Mouse (Mus musculus) stomach, postnatal 0 days (tissue): ENCODE data around the gene Sdc3. TPM values are rescaled to one million over a fixed set of nuclear protein-coding genes. Genes with fewer than 3 reads are reported as not detected.

ENCODE experiments used
- ATAC-seq: fragments of 200-750 bp; cut with Nextera tagmentation; 2 replicates; pipeline ENCODE4 v1.8.0; 2017; ENCODE audit not compliant: low FRiP score, low TSS enrichment
- DNase-seq: peaks from one replicate; pipeline ENCODE4 v3.0.0-alpha.2; 2016; ENCODE audit warnings: low spot score
- H3K27ac ChIP-seq: fragments of 300-500 bp; sonication (generic); replicated peaks from 2 replicates; pipeline ENCODE4 v1.5.1; 2014; ENCODE audit warnings: mild to moderate bottlenecking, control low read depth
- H3K27me3 ChIP-seq: fragments of 300-500 bp; sonication (generic); 2 replicates; pipeline ENCODE4 v1.6.1; 2014; ENCODE audit warnings: low read length; ENCODE audit not compliant: control insufficient read depth, insufficient read depth
- H3K36me3 ChIP-seq: fragments of 300-500 bp; sonication (generic); 2 replicates; pipeline ENCODE4 v1.6.1; 2014; ENCODE audit warnings: low read length, mixed read lengths; ENCODE audit not compliant: control insufficient read depth, insufficient read depth
- H3K4me1 ChIP-seq: fragments of 300-500 bp; sonication (generic); replicated peaks from 2 replicates; pipeline ENCODE4 v1.6.1; 2014; ENCODE audit warnings: antibody characterized with exemption; ENCODE audit not compliant: control insufficient read depth, insufficient read depth
- H3K4me2 ChIP-seq: fragments of 300-500 bp; sonication (generic); replicated peaks from 2 replicates; pipeline ENCODE4 v1.6.1; 2014; ENCODE audit warnings: low read depth, mild to moderate bottlenecking, control low read depth, moderate library complexity
- H3K4me3 ChIP-seq: fragments of 300-500 bp; sonication (generic); 2 replicates; pipeline ENCODE4 v1.5.1; 2014; ENCODE audit warnings: low read depth, low read length, control low read depth
- H3K9ac ChIP-seq: fragments of 300-500 bp; sonication (generic); 2 replicates; pipeline ENCODE4 v1.6.1; 2014; ENCODE audit warnings: mild to moderate bottlenecking, low read length, control low read depth, mixed read lengths
- H3K9me3 ChIP-seq: fragments of 300-500 bp; sonication (generic); 2 replicates; pipeline ENCODE4 v1.6.1; 2016; ENCODE audit warnings: low read length; ENCODE audit not compliant: control insufficient read depth
- CTCF ChIP-seq: IDR thresholded peaks from 2 replicates; pipeline ENCODE4 v1.5.1; 2016; ENCODE audit warnings: antibody characterized with exemption, low read depth, mild to moderate bottlenecking, moderate library complexity
- EP300 ChIP-seq: optimal IDR thresholded peaks from 2 replicates; pipeline ENCODE3; 2016; ENCODE audit warnings: antibody characterized with exemption
- WGBS: fragments of 180-500 bp; shearing (Covaris S2); extraction: QIAGEN DNeasy Blood & Tissue Kit; methylation state at CpG from one replicate; pipeline ENCODE4 v1.1.7; 2014; 5-methylcytosine and 5-hydroxymethylcytosine counted together
- polyA plus RNA-seq: library from polyadenylated mRNA; unstranded; fragments of >200 nt; fragmentation: Nextera tagmentation; extraction: Ambion mirVana; gene quantifications from 2 replicates; pipeline ENCODE4 v1.2.1, GENCODE M21; 2015

The Sdc3 gene
- polyA plus RNA-seq, 1 experiment from 2014 or later: 11.0 TPM

DNA sequence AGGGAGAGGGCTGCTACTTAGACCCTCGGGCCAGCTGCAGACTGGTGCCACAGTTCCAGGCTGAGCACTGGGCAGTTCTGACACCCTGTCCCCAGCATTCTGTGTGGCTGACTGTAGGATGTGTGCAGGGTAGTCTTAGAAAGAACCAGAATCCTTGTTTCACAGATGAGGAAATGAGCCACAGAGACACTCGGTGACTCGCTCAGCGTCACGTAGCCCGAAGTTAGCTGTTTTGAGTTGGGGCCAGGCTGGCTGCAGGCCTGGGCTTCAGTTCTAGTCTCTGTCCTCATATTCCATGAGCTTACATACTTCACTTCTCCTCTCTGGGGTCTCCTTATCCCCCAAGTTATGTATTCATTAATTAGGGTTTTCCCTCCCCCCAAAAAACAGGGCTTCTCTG, 3.6 kb downstream of the Sdc3 start:
- Histone ChIP-seq H3K36me3 (no peaks in the 10 kb centered on the region), H3K27ac (no peak overlapping the region), H3K4me1 (peaks cover 10% of the 10 kb centered on the region), H3K9ac (no peak overlapping the region), H3K27me3 (no peaks in the 10 kb centered on the region), H3K4me3 (no peak overlapping the region), H3K4me2 (no peak overlapping the region), H3K9me3 (no peaks in the 10 kb centered on the region)
- no peak for DNase-seq
- 74% methylated on average over 6 of the region's 6 CpGs for WGBS
- ATAC-seq: no peak
- TF ChIP-seq EP300: no peak
- TF ChIP-seq CTCF: no peak

DNA sequence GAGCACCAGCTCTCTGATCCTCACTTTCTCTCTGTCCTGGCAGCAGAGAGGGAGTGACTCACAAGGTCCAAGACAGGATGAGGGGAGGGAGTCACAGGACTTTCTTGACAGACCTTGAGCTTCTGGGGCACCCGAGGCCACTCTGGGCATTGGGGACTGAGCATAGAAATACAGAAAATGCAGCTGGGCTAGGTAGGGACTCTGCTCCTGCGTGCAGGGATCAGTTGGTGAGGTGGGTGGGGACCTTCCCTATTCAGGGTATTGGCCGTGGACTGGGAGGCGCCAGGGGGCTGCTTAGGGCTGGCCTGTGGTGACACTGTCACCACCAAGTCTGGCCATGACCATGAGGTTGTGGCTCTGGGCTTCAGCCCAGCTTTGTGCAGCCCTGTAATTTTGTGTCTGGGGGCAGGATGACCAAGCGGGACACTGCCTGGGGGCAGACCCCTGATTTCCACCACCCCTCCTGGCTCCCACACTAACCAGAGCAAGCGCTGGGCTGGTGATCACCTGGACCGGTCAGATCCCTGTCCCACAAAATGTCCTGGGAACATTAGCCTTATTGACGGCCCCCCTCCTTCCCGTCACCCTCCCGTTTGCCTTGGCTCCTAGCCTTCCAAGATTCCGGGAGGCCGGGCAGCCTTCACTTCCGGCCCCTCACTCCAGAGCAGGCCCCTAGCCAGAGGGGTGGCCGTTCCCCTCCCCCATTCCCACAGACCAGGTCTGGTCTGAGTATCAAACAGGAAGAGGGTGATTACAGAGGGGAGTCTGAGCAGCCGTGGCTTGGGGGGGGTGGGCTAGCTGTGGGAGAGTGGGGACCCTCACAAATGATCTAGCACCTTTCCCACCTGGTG, 5.1 kb downstream of the Sdc3 start:
- Histone ChIP-seq H3K9ac (peak overlapping the region; percentile 31; the same call in 1 of the 2 replicates), H3K36me3 (no peaks in the 10 kb centered on the region), H3K4me1 (peaks cover 10% of the 10 kb centered on the region), H3K4me3 (no peak overlapping the region), H3K27ac (peak overlapping the region; percentile 53), H3K9me3 (no peaks in the 10 kb centered on the region), H3K4me2 (0 out of 2 replicates have a peak overlapping the region, but pooled peaks have one; percentile 14), H3K27me3 (no peaks in the 10 kb centered on the region)
- TF ChIP-seq EP300 (no peak), CTCF (no peak)
- ATAC-seq: peak; percentile 15; the same call in 1 of the 2 replicates
- no peak for DNase-seq
- 35% methylated on average over 15 of the region's 15 CpGs for WGBS

DNA sequence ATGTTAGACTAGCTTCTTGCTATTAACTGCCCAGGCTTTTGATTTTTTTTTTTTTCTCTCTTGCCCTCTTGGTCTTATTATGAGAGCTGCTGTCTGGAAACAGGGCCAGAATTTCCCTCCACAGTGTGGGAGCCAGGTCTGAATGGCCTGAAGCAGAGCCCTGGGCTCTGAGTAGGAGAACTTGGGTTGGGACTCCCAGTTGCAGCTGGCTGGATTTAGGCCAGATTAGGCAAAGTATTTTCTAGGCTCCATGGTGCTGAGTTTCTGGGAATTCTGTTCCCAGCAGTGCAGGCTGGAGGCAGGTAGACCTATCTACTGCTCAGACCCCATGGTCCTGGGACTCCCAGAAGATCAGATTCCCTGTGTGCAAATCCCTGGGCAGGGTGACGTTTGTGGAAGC, 6.1 kb downstream of the Sdc3 start:
- TF ChIP-seq EP300: no peak
- no peak for TF ChIP-seq CTCF
- WGBS: 50% methylated on average over 1 of the region's 1 CpGs
- Histone ChIP-seq H3K4me2 (no peak overlapping the region), H3K36me3 (no peaks in the 10 kb centered on the region), H3K4me1 (peaks cover 10% of the 10 kb centered on the region), H3K4me3 (no peak overlapping the region), H3K9me3 (no peaks in the 10 kb centered on the region), H3K27me3 (no peaks in the 10 kb centered on the region), H3K9ac (0 out of 2 replicates have a peak overlapping the region, but pooled peaks have one; percentile 8), H3K27ac (peak overlapping the region; percentile 53; the same call in 1 of the 2 replicates)
- no peak for ATAC-seq
- DNase-seq: no peak

DNA sequence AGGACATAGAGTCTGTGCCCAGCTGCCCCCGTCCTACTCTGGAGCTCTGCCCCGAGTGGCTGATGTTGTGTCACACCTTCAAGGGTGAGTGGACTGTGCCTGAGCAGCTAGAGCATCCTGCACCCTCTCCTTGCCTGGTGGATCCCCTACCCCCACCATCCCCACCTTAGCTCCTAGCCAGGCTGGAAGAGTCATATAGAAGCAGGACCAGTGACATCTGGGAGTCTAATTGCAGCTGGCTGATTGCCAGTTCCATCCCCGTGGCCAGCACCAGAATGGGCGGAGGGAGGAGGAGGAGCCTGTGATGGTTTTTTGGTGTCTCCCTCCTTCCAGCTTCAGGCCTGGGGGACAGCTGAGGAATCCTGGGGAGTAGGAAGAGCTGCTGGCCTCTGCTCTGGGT, 6.8 kb downstream of the Sdc3 start:
- DNase-seq (no peak), ATAC-seq (no peak; the same call in 1 of the 2 replicates)
- Histone ChIP-seq H3K4me2 (no peak overlapping the region), H3K4me3 (no peak overlapping the region), H3K9me3 (no peaks in the 10 kb centered on the region), H3K27ac (no peak overlapping the region), H3K4me1 (peaks cover 10% of the 10 kb centered on the region), H3K9ac (no peak overlapping the region), H3K36me3 (no peaks in the 10 kb centered on the region), H3K27me3 (no peaks in the 10 kb centered on the region)
- TF ChIP-seq CTCF: no peak
- no peak for TF ChIP-seq EP300
- WGBS: 44% methylated on average over 4 of the region's 4 CpGs

DNA sequence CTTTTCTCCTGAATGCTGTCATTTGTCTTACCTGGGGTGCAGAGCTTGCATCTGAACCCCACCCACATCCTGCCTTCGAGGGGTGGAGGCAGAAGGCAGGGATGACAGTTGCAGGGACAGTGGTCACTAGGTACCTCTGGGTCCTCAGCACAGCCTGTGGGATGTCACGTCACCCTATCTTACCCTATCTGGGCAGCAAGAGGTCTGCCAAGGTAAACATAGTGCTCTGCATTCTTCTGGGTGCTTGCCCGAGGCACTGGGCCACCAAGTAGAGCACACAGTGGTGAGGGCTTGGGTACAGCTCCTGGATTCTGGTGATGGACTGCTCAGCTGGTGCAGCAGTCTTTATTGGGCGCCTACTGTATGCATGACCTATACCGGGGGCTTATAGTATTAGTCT, 7.2 kb downstream of the Sdc3 start:
- Histone ChIP-seq H3K9me3 (no peaks in the 10 kb centered on the region), H3K27ac (no peak overlapping the region), H3K4me2 (no peak overlapping the region), H3K36me3 (no peaks in the 10 kb centered on the region), H3K4me1 (peaks cover 10% of the 10 kb centered on the region), H3K27me3 (no peaks in the 10 kb centered on the region), H3K4me3 (no peak overlapping the region), H3K9ac (no peak overlapping the region)
- WGBS: 57% methylated on average over 5 of the region's 5 CpGs
- TF ChIP-seq CTCF (no peak), EP300 (no peak)
- DNase-seq (no peak), ATAC-seq (no peak)

DNA sequence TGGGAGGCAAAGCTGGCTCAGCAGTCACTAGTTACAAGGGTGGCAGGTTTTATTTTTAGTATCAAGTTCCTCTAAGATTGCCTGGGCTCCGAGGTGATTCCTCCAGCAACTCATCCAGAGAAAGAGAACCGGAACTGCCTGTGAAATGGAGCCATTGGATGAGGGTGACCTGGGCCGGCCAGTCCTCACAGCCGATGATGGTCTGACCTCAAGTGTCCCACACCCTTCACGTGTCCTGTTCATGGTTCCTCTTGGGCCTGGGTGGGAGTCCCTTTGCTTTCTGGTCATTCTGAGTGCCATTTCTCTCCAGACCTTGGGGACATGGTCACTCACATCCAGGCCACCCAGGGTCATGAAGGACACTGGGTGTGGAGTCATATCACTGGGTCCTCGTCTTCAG, 7.8 kb downstream of the Sdc3 start:
- no peak for TF ChIP-seq EP300
- TF ChIP-seq CTCF: no peak
- Histone ChIP-seq H3K36me3 (no peaks in the 10 kb centered on the region), H3K4me1 (peaks cover 10% of the 10 kb centered on the region), H3K27ac (no peak overlapping the region), H3K9ac (no peak overlapping the region), H3K9me3 (no peaks in the 10 kb centered on the region), H3K4me2 (no peak overlapping the region), H3K27me3 (no peaks in the 10 kb centered on the region), H3K4me3 (no peak overlapping the region)
- ATAC-seq (no peak), DNase-seq (no peak)
- 76% methylated on average over 6 of the region's 6 CpGs for WGBS
